Mouse (Mus musculus): Measurements from ENCODE around the gene Ddx47.

Ddx47 gene

DNA sequence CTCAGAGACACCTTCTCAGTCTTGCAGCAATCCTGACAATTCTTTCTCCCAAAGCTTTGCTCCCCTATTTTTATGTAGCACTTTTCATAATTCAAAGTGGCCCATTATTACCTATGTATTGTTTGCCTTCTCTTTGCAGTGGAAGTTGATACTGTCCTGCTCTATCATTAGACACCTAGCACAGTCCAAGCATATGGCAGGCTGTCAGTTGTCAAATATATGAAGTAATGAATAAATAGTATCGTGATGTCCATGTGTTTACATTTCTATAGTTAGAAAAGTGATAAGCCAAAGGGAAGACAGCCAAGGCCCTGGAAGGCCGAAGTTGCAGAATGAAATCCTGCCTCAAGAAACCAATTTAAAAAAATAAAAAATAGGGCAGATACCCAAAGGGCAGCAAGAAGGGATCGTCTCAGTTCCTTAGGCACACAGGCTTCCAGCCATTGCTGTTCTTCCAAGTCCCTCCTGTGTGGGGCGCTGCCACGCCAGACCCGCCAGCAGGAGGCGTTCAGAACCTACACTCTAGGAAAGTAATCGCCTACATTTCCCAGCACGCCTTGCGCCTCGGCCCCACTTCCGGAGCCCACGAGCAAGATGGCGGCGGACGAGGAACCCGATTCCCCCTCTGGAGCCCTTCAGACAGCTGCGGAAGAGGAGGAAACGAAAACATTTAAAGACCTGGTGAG lies at the start of gene Ddx47:
Gene Ddx47 (plus strand): TSS at position 565 of the 686 bp plus-strand sequence.
- peak; percentile 90 to 95 for DNase-seq (ENCODE audit: low spot score in 2 of 2)

DNA sequence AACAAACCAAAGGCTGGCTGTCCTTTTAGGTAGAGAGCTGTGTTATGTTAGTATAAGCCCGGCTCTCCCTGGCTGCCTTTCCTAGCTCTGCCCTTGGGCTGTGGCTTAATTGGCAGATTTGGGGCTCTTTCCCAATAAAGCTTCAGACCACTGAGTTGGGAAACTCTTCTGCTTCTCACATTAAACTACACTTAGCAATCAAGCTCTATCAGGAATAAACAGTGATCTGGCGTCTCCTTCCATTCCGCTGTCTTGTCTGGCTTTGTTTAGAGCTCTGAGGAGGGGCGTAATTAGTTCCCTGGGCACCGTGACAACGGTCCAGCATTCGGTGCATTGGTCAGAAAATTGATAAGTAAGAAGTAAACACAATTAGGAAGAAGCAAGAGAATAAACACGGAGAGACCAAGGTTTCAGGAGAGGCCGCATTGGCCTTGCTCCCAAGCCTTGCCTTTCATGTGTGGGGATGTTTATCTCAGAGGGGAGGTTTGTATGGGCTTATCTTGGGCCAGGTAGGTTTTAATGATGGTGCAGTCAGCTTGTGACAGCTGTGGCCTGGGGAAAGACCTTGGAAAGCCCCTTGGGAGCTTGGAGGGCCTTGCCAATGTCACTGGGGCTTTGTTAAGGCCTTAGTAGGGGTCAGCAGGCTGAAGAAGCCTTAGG lies 49.4 kb upstream of the Ddx47 start:
- DNase-seq (ENCODE audit: low spot score in 2 of 2) = no peak

DNA sequence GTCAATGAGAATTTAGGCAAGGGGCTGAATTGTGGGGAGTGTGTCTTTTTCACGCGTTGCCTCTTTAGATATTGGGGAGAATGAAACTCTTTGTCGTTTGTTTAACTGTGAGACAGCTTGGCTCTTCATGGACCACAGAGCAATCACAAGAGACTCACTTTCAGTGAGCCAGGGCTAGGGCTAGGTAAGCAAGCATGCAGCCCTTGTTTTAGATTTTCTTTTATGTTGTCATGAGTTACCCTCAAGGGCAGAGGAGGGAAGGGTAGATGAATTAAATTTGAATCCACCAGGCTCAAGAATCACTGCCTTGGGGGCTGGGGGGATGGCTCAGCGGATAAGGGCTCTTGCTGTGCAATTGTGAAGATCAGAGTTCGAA lies 48.9 kb upstream of the Ddx47 start:
- DNase-seq (ENCODE audit: low spot score in 2 of 2) = no peak

DNA sequence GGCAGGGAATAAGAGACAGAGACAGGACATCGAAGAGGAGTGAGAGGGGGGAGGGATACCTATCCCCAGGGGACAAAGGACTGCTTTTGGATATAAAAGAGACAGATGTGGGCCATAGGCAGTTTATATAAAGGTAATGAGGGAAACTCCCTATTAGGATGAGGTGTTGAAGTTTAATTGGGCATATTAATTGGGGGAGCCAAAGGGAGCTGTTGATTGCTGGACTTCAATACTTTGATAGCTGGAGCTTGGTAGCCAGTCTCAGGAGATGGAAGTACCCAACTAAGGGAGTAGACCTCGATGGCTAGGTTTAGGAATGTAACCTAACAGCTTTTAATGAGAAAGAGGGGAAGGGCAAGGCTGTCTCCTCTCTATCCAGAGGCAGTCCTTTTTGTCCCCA lies 47.5 kb upstream of the Ddx47 start:
- no peak for DNase-seq (ENCODE audit: low spot score in 2 of 2)

- DNase-seq (ENCODE audit: low spot score in 2 of 2) = no peak
Observed at GRCm38 (mm10) chr6:134966681-134967080, 44.7 kb upstream of the Ddx47 start.

GRCm38 (mm10) chr6:134968326-134968725 lies 43.1 kb upstream of the Ddx47 start:
- no peak for DNase-seq (ENCODE audit: low spot score in 2 of 2)

DNA sequence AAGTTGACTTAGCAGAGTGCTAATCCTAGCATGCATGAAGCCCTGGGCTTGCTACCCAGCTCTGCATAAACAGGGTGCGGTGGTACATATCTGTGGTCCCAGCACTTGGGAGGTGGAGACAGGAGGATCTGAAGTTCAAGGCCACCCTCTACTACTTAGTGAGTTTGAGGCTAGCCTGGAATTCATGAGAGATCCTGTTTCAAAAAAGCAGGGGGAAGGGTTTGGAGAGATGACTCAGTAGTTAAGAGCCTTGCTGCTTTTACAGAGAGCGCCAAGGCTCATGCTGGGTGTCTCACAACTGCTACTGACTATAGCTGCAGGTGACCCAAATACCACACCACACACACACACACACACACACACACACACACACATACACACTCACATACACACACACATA lies 41.9 kb upstream of the Ddx47 start:
- no peak for DNase-seq (ENCODE audit: low spot score in 2 of 2)

GRCm38 (mm10) chr6:134972096-134972495 lies 39.3 kb upstream of the Ddx47 start:
- DNase-seq (ENCODE audit: low spot score in 2 of 2) = no peak

GRCm38 (mm10) chr6:134976628-134977027 lies 34.8 kb upstream of the Ddx47 start:
- DNase-seq (ENCODE audit: low spot score in 2 of 2) = no peak

DNA sequence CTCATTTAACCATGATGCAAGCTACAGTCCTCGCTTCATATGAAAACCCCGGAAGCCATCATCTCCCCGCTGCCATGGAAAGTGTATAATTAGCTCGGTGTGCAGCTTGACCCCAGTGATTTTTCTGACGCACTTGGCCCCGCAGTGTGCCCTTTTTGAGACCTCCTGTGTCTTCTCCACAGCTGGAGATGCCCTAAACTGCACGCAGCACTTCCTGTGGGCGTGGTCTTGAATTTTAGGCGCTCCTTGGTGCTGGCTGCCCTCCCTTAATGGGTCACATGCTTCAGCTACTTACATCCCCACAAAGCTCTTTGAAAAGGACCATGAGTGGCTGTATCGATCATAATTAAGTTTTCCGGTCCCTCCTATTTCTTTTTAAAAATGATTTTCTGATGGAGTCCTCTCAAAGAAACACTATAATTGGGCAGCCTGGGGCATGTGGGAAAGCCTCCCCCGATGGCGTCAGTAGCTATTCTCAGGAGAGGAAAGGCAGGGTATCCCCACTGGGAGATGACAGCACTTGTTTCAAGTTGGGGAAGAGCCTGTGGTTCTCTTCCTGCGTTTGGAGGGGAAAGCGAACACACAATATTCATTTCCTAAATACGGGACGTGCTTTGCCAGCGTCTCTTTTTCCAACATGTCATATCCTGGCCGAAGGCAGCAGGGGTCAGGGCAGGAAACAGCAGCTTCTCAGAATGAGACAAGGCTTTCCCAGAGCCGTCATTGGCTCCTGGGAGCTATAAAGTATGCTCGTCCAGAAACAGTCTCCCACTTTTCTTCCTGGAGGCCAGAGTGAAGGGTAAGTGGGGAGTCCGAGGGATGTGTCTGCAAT lies 30.0 kb upstream of the Ddx47 start, which contains the start of gene Apold1:
Gene Apold1 (plus strand): TSS at position 488 of the 832 bp plus-strand sequence.
- no peak for DNase-seq (ENCODE audit: low spot score in 2 of 2)

GRCm38 (mm10) chr6:134983529-134984370 lies 27.7 kb upstream of the Ddx47 start:
- DNase-seq (ENCODE audit: low spot score in 2 of 2) = peak; percentile 79 to 87

GRCm38 (mm10) chr6:134984748-134985147 lies 26.7 kb upstream of the Ddx47 start:
- peak; percentile 27 to 31 for DNase-seq (ENCODE audit: low spot score in 2 of 2)

- no peak for DNase-seq (ENCODE audit: low spot score in 2 of 2)
Observed at GRCm38 (mm10) chr6:134988377-134988776, 23.0 kb upstream of the Ddx47 start.

GRCm38 (mm10) chr6:134990674-134991073 lies 20.7 kb upstream of the Ddx47 start:
- DNase-seq (ENCODE audit: low spot score in 2 of 2) = no peak

DNA sequence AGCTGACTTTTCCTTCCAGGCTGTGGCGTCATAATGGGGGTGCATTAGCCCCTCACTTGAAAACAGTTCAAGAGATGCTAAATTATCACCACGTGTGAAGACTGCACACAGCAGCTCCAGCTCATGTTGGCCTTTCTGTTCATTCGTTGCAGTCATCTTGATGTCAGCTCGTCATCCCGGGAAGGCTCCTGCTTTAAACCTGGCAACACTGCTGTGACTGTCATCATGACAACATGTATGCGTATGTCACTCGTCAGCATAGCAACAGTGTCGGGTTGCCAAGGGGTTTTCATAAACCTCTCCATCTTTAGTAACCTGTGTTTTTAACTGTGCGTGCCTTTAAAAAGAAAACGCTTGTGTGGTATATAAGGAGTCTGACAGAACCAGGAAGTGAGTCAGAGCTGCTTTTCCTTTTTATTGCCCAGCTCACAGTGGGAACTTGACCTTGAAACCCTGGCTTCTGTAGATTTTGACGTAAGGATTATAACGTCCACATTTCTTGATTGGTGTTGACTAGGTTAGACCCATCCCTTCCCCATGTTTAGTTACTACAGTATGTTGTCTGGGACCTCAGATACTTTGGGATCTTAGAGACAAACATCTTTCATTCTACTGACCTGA lies 17.3 kb upstream of the Ddx47 start:
- no peak for DNase-seq (ENCODE audit: low spot score in 2 of 2)

DNA sequence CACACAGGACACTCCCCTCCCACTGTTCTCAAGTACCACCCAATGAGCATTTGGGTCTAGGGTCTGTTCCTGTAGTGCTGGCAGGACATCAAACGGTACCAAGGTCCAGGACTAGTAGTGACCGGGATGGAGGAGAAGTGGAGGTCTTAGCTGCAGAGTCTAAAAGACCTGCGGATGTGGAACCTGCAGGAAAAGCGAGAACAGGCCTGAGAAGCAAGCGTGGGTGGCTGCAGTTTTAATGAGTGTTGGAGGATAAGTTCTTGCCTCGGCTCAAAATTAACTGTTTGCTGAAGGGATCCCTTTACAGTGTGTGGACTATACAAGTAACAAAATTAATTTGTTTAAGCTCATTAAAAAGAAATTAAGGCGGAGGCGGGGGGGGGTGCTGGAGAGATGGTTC lies 16.4 kb upstream of the Ddx47 start:
- DNase-seq (ENCODE audit: low spot score in 2 of 2) = no peak

- no peak for DNase-seq (ENCODE audit: low spot score in 2 of 2)
Observed at GRCm38 (mm10) chr6:134996918-134997317, 14.5 kb upstream of the Ddx47 start.

- no peak for DNase-seq (ENCODE audit: low spot score in 2 of 2)
Observed at GRCm38 (mm10) chr6:134998076-134998475, 13.3 kb upstream of the Ddx47 start.

- DNase-seq (ENCODE audit: low spot score in 2 of 2) = no peak
Observed at GRCm38 (mm10) chr6:134998781-134999180, 12.6 kb upstream of the Ddx47 start.

DNA sequence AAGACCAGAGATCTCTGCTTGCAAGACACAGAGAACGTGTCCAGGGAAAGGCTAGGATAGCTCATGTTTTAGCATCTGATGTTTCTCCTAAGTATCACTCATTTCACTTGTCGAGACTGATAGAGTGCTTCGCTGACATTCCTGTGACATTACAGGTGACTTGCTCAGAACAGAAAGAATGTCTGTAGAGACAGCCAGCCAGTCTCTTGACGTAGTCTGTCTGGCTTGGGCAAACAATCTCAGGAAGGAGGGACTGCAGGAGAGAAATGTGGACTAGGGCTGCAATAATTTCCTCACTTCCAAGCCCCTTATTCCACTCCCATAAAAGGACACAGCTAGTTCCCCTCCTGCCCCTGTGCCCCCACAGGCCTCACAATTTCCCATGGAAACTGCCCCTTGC lies 11.1 kb upstream of the Ddx47 start:
- no peak for DNase-seq (ENCODE audit: low spot score in 2 of 2)

DNA sequence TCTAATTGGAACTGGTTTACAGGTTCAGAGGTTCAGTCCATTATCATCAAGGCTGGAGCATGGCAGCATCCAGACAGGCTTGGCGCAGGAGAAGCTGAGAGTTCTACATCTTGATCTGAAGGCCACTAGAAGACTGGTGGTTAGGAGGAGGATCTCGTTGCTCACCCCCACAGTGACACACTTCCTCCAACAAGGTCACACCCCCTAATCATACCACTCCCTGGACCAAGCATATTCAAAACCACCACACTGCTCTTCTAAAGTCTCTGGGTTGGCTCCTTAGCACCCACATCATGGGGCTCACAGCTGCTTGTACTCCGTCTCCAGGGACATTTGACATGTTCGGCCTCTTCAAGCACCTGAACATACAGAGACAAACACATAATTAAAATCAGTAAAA lies 9.4 kb upstream of the Ddx47 start:
- no peak for DNase-seq (ENCODE audit: low spot score in 2 of 2)

Data from spleen, postnatal 14 days (tissue).